Mouse (Mus musculus) layer of hippocampus, postnatal 36 days (tissue): ENCODE measurements at regions not wholly inside any gene's neighbourhood (a gene's known extent, or its start where the extent isn't known, plus 50 kb on each side); places are given as distances from the start of the nearest gene placed in this dataset.

Experiments used
- DNase-seq, 2 experiments: peaks; one replicate each; pipeline ENCODE4 v3.0.0; 2022

DNA sequence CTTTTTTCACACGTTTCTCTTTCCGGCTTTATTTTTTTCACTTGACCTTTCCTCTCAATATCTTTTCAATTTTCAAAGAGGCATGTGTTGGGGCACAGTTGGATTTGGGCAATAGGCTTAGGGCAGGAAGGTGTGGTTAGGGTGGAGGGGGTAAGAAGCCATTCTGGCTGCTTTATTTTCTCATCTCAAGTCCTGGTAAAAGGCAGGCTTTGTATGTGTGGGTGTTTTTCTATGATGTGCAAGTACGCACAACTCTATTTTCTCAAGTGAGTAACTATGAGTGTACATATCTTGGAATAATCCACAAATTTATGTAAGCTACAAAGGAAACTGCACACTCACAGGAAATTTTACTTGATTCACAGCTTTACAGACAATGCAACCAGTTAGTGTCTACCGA lies 121.5 kb upstream of the Ifne start:
- DNase-seq, result no peak

DNA sequence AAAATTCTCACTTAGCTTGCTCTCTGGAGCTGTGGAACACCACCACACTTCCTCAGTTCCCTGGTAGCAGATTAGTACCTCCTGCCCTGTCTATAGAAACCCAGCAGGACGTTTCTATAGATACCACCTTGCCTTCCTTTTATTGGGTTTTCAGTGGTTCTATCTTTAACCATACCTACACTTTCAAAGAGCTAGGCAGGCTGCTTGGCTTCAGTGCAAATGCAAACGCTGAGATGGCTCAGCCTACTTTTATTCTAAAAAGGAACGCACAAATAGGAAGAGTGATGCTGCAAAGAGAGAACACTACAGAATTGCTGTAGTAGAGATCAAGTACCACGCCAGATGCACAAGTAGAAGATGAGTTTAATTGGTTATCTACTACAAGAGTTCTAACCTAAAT lies 120.9 kb upstream of the Ifne start:
- DNase-seq, result no peak

DNA sequence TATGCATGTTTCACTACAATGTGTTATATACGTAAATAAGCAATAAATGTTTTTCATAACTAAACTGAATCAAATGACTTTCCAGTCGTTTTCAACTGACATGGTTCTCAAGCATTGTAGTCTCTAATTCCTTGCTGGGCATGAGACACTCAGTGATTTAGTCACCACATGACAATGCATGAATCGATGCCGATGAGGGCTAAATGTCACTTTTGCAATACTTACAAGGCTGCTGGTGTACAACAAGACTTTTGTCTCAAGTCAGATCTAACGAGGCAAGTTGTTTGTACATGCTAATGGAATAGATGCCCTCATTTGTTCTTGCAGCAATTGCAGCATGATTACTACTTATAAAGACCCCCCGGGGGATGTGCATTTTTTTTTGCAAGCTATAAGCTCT lies 120.2 kb upstream of the Ifne start:
- no peak for DNase-seq

DNA sequence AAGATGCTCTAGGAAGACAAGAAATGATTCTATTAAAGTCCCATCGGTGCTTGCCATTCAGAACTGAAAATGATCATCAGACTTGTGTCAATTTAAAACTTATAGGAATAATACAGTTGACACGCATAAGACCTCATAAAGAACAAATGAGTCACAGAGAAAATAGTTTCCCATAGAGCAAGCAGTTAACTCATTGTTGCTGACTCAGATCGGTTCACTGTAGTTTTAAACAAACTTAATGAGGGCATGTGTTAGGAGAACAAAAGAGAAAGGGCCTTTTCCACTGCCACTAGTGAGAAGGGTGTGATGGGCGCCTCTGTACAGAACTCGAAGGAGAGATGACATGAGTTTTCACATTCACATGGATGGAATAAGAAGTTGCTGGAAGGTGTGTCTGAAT lies 118.3 kb upstream of the Ifne start:
- DNase-seq, result no peak

DNA sequence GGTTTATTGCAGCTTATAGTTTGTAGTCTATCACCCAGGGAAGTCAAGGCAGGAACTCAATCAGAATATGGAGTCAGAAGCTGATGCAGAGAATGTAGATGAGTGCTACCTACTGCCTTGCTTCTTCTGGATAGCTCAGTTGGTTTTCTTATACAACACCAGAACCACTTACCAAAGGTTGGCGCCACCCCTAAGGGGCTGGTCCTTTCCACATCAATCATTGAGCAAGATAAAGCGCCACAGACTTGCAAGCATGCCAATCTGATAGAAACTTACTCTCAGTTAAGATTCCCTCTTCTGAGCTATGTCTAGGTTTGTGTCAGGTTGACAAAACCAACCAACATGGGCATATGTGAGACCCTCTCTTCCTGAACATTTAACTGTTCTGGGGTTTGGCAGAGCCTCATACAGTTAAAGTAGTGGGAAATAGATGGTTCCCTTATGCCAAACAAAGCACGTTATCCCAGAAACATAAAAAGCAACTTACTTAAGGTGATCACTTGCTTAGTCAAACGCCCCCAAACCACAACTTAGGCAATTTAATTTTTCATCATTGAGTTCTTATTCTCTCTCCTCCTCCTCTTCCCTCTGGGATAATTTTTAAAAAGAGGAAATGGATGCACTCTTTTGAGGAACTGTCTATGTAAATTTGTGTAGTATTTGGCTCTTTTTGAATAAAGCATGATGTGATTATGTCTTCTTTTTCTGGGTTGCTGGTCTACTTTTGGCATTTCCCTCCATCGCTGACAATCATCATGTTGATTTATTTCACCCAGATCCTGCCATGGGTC lies 115.3 kb upstream of the Ifne start:
- no peak for DNase-seq

DNA sequence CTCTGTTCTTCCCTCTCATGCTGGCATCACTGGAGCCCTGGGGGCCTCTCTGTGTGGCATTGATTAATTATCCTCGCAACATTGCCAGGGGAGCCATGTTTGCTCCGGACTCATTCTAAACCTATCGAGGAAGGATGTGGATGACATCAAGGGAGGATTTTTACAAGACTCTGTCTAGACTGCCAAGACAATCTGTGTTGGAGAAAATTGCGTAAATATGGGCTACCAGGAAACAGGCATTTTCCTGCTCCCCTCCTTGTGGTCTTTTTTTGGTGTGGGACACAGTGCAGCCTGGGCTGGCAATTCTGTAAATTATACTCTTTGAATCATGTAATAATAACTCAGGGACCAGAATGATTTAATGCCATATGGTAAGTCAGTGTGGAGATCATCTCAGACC lies 114.5 kb upstream of the Ifne start:
- DNase-seq, result no peak

DNA sequence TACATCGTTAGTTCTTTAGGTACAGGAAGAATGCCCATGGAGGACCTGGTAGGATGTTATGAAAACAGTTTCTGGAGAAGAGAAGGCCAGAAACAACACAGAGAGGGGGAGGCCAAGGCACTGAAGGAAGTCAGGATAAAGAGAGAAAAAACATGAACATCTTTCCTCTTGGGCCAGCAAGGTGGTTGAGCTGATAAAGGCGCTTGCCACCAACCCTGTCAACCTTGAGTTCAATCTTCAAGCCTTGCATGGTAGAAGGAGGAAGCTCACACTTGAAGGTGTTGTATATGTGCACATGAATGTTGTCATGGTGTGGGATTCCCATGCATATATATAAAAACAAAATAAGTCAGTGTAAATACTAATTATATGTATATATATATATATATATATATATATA lies 112.5 kb upstream of the Ifne start:
- no peak for DNase-seq

DNA sequence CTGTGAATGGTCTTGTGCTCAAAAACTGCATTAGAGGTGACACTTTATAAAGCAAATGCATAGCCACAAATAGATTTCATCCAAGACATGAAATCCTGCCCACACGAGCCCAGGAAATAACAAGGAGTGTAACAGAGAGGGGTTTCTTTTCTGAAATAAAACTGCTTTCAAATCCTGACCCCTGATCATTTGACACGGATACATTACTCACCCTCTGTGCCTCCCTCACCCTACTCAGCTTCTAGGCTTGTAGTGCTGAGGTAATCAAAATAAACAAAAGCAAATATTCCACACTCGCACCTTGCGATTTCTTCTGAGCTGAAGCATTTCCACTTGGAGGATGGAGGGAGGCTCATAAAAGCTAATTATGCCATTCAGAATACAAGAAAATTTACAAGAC lies 108.4 kb upstream of the Ifne start:
- DNase-seq, result no peak

DNA sequence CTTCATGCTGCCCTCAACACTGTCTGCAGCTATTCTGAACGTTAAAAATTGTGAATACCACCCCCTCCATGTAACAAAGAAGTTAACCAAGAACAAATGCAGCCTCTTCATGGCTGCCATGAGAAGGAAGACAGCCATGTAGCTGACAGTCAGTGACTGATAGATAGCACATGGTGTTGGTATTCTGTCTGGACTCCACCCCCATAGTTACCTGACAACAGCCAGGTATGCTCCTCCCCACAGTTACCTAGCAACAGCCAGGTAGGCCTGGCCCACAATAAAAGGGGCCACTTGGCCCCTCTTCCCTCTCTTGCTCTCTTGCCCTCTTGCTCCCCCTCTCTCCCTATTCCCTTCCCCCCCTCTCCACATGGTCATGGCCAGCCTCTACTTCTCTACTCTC lies 107.1 kb upstream of the Ifne start:
- DNase-seq, result no peak

DNA sequence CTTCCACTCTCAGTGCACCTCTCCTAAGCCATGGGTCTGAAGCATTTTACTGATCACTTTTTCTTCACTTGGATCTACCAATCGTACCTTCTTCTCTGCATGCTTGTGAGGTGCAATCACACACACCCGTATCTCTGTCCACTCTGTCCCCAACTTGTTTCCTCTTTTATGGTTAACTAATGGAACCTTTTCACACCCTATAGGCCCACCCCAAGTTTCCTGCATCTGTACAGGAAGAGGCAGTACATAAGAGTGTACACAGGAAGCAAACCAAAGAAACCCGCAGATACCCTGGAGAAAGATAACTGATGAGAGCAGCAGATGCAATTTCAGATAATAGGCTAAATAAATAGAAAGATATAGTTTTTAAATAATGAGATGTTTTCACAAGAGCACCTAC lies 102.5 kb upstream of the Ifne start:
- DNase-seq, result no peak

DNA sequence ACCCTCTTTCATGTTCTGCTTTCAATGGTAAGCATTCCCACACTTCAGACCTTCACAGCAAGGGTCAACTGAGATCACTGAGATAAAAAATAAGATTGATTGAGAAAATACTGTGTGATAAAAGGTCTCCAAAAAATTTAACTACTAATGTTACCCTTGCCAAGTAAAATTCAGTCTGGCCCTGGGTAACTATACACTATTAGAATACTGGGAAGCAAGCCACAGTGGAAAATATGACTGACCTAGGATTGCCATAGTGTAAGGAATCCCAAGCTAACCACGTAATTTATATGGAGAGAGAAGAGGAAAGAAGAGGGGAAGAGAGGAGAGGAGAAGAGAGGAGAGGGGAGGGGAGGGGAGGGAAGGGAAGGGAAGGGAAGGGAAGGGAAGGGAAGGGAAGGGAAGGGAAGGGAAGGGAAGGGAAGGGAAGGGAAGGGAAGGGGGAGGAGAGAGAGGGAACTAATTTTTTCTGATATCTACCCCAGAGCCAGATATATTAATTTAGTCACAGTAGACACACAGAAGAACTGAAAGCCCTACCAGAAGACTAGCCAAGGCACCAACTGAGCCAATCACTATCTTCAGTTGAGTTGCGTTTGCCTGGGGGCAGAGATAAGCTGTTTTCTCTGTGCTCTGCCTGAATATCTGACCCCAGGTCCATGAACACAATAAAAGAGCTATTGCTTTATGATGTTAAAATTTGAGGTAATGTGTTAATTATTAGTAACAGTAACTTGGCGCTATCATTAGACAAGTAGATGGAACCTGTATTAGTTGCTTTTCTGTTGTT lies 97.3 kb upstream of the Ifne start:
- no peak for DNase-seq

DNA sequence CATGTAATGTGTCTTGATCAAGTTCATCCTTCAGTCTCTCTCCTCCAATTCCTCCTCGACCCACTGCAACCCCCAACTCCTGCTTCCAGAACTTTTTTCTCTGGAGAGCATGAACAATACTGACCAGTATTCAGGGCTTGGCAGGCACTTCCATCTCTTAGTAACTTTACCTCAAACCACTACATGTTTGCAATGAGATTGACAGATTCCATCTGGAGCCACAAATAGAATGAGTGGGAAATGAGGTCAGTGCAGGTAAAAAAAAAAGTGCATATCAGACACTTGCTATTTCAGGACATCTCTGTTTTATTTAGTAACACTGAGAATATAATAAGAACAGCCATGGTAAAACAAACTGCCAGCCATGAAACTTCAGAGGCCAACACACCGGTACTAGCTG lies 94.5 kb upstream of the Ifne start:
- no peak for DNase-seq

DNA sequence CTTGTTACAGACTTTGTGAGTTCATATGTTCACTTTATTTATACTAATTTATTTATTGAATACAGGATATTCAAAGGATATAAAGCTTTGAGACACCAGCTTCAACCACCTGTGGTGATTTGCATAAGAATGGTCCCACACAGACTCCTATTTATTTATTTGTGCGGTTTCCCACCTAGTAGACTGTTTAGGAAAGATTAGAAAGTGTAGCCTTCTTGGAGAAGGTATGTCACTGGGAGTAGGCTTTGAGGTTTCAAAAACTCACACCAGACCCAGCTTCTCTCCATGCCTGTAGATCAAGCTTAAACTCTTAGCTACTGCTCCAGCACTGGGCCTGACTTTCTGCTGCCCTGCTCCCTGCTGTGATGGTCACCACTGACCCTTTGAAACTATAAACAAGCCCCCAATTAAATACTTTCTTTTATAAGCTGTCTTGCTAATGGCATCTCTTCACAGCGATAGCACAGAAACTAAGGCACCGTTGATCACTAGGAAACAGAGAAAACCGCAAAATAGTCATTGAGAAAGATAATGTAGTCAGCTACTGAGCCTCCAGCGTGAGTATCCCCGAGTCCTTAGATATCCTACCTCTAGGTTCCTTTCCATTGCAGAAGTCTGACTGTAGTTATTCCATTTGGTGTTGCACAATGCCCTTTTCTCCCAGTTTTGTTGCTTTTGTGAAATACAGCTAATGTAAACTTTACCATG lies 89.3 kb upstream of the Ifne start:
- no peak for DNase-seq

DNA sequence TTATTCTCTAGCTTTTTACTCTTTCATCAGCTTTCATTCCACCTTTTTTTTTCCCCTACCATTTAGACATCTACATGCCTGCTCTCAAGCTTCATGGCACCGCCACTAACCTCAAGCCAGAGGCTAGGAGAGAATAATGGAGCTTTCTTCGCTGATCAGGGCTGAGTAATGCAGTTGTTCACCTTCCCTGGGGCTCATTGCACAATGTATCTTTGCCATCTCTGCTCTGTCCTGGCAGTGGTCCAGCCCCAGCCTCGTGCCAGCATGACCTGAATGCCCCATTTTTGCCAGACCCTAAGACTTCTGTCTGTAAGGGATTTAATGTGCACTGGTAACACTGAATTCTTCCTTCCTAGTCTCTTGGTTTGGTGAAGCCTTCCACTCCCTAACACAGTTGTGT lies 79.6 kb upstream of the Ifne start:
- no peak for DNase-seq

DNA sequence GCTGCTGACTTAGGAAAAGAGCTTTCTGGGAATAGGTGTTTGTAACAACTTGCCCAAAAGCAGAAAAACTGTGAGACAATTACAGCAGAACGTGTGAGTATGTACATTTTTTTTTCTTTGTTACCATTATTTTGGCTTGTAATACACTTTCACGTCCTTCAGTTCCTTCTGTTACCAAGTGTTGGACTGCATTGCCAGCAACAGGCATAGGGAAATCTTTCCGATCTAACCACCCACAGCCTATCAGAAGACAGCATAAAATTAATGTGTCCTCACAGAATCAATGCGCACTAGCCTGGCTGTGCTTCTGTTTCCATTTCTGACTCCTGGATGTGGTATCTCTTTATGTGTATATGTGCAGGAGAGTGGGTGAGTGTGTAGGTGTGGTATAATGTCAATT lies 76.6 kb upstream of the Ifne start:
- no peak for DNase-seq

DNA sequence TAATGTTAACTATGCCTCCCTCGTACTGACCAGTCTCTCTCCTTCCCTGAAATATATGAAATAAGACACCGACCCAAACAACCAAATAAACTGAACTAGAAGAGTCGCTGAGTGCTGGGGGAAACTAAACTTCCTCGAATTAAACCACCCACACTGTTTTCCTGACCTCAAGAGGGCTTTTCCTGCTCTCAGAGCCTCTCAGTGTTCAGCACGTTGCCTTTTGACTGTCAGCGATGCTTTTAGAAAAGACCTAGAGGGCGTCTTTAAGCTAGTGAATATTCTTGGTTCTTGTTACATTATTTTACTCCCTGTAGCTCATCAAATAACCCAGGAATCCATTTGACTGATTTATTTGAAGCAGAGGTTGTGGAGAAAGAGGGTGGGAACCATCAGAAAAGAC lies 76.2 kb upstream of the Ifne start:
- DNase-seq, result no peak

DNA sequence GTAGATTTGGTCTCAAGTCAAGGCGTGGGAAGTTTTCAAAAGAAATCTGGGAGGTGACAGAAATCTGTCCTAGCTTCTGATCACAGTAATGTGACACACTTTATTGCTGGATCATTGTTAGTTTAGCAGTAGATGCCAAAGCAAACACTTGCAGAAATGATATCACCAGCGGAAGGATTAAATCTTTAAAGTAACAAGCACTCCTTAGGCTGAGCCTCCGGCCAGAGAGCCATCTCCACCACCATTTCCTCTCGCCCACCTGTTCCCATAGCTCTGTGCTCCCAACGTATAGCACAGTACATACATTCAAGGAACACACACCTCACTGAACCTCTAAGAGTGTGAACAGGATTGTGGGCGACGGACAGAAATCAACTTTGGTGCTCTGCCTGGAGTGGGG lies 75.6 kb upstream of the Ifne start:
- DNase-seq, result no peak

DNA sequence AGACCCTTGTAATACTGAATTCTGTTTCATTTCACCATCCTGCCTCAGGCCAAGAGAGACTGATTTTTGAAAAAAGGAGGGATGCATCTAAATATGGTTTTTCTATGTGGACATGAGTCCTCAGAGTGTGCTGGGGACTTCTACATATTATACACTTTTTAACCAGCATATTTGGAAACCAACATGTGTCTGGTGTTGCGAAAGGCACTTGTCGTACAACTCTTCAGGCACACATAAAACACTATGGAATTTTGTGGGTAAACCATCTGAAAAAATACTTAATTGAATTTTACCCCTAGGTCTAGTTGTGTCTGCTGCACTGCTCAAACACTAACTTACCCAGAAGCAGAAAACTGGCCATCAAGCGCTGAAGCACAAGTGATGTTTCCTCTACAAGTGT lies 74.0 kb upstream of the Ifne start:
- DNase-seq, result no peak

DNA sequence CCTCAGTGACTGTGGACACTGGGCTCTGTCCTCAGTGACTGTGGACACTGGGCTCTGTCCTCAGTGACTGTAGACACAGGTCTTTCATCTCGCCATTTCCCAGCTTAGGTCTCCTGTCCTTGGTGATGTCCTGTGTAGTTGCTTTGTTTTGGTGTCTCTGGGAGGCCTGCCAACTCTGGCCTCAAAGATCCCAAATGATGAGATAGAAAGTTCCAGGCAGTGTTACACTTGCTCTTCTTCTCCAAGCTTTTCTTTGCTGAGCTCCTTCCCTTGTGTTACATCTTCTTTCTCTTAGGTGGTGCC lies 71.0 kb upstream of the Ifne start:
- no peak for DNase-seq

DNA sequence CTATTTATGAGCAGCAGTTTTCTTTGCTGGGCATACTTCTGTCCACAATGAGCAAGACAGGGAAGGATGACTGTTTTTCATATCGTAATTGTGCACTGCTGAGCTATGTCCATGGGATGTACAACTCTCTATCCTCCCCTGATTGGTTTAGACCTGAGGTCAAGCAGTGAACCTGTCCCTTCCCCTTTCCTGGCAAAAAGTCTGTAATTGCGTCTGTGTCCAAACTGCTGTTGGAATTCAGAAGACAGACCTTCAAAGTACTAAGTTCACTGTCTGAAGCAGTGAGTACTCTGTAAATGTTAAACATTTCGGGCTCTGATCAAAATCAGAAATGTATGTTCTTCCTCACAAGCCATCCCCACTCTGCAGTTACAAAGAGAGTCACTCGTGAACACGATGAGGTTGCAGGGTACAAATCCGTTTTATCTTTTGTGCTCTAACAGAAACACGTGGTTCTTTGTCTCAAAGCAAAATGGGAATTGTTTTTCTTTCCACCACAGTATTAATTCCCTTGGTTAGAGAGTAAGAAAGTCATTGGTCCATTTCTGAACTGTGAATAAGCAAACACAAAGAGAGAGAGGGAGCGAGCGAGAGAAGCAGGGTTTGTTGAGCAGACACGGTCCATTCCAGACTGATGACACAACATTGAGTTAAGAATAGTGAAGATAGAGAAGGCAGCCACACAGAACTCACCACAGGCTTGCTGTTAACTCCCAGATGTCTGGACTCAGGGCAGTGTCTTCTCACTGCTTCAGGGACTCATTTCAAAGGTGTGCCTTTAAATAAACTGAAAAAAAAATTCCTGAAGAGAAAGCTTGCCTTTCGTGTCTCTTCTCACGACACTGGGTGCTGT lies 70.4 kb upstream of the Ifne start:
- no peak for DNase-seq

DNA sequence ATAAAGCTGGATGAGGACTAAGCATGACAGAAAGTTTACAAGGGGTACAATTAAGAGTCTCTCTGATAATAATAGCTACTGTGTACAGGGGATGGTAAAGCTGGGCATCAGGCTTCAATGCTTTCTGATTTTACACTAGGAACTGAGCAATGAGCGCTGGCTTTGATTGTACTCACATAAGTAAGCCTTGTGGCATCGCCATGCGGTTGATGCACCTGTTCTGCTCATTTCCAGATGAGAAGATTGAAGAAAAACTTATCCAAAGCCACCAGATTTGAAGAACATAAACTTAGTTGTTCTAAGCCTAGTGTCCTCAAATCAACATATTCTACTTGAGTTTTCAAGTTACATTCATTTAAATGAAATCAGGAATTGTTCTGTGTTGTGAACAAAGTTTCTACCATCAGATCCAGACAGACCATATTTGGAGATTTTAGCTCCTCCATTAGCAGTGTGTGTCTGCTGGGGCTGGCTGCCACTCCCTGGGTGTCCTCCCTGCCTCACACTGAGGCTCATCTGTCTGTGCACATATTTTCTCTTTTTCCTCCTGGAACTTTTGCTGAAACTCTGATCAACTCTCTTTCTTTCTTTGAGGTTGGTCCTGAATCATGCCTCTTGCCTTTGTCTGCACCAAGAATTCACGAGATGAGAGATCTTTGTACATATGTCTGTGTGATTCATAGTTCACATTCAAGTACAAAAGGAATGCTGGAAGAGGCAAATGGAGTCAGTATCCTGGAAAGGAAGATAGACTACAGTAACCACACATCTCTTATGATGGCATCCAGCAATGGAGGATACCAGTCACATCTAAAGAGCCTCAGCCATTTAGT lies 68.2 kb upstream of the Ifne start:
- DNase-seq, result no peak

DNA sequence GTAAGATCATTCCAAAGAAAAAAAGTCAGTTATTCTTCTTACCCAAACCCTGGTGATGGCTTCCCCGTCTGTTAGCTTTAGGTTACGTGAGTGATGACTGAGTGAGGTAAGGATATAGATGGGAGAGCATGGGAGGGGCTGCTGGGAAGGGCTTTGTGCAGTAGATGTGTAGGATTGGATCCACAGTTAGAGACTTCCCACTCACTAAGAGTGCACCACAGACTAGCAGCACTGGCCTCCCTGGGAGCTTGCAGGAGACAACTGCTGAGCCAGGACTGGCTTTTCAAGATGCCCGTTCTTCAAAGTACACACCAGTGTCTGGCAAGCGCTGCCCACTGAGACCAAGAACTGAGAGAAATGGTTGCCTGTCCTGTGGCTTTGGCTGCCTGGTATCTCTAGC lies 62.0 kb upstream of the Ifne start:
- no peak for DNase-seq
